8 mouse cellular contexts compared by ENCODE assay signal in genomic region chr6:48842111-48842842, GRCm38 (mm10). TPM values are rescaled to one million over a fixed set of nuclear protein-coding genes. Genes with fewer than 3 reads are reported as not detected.
DNase-seq lines count a peak whose midpoint lies in the region; ATAC-seq and TF ChIP-seq lines count a peak whose summit lies in the region.

No protein-coding gene starts in this region.

- H3K36me3 ChIP-seq in embryonic facial prominence, embryonic 14.5 days (ENCODE audit: control insufficient read depth, insufficient read depth, low read length) = peaks cover 31% of the 10 kb centered on the region
- H3K36me3 ChIP-seq in hindbrain, postnatal 0 days (ENCODE audit: insufficient read depth, low read length) = no peaks in the 10 kb centered on the region
- peaks cover 5% of the 10 kb centered on the region for H3K36me3 ChIP-seq in liver, embryonic 11.5 days (ENCODE audit: control insufficient read depth, insufficient read depth, low read length)
- H3K36me3 ChIP-seq in midbrain, embryonic 16.5 days (ENCODE audit: control insufficient read depth, insufficient read depth, low read length) = no peaks in the 10 kb centered on the region

- no peaks in the 10 kb centered on the region for H3K9me3 ChIP-seq in embryonic facial prominence, embryonic 14.5 days (ENCODE audit: control insufficient read depth, low read length)
- H3K9me3 ChIP-seq in hindbrain, postnatal 0 days (ENCODE audit: low read length) = no peaks in the 10 kb centered on the region
- no peaks in the 10 kb centered on the region for H3K9me3 ChIP-seq in liver, embryonic 11.5 days (ENCODE audit: control insufficient read depth, low read length)
- no peaks in the 10 kb centered on the region for H3K9me3 ChIP-seq in midbrain, embryonic 16.5 days (replicated peaks; ENCODE audit: control insufficient read depth, low read length, poor library complexity, severe bottlenecking)

- H3K4me3 ChIP-seq in embryonic facial prominence, embryonic 14.5 days (ENCODE audit: low read depth, low read length) = peak overlapping the region; percentile 47
- H3K4me3 ChIP-seq in hindbrain, postnatal 0 days (ENCODE audit: low read length) = no peak overlapping the region
- H3K4me3 ChIP-seq in liver, embryonic 11.5 days (ENCODE audit: low read depth, low read length) = peak overlapping the region; percentile 51
- H3K4me3 ChIP-seq in midbrain, embryonic 16.5 days (ENCODE audit: low read depth, low read length) = no peak overlapping the region

- H3K4me2 ChIP-seq in embryonic facial prominence, embryonic 14.5 days (ENCODE audit: low read depth, low read length) = peak overlapping the region; percentile 78
- H3K4me2 ChIP-seq in hindbrain, postnatal 0 days (ENCODE audit: low read depth, low read length) = peak overlapping the region; percentile 62; the same call in 1 of the 2 replicates
- peak overlapping the region; percentile 66 for H3K4me2 ChIP-seq in liver, embryonic 11.5 days
- H3K4me2 ChIP-seq in midbrain, embryonic 16.5 days (ENCODE audit: low read length) = peak overlapping the region; percentile 45; the same call in 1 of the 2 replicates

- H3K4me1 ChIP-seq in embryonic facial prominence, embryonic 14.5 days (ENCODE audit: control insufficient read depth, insufficient read depth, low read length) = peaks cover 32% of the 10 kb centered on the region
- peaks cover 11% of the 10 kb centered on the region for H3K4me1 ChIP-seq in hindbrain, postnatal 0 days (ENCODE audit: insufficient read depth, low read length)
- H3K4me1 ChIP-seq in liver, embryonic 11.5 days (replicated peaks; ENCODE audit: control insufficient read depth, insufficient read depth, low read length) = peaks cover 3% of the 10 kb centered on the region; the same call in 1 of the 2 replicates
- peaks cover 25% of the 10 kb centered on the region; the same call in 1 of the 2 replicates for H3K4me1 ChIP-seq in midbrain, embryonic 16.5 days (ENCODE audit: control insufficient read depth, insufficient read depth, low read length)

- no peak for ATAC-seq in embryonic facial prominence, embryonic 14.5 days (ENCODE audit: low read depth)
- no peak for ATAC-seq in hindbrain, postnatal 0 days
- no peak for ATAC-seq in liver, embryonic 11.5 days (replicated peaks; ENCODE audit: low FRiP score)
- ATAC-seq in midbrain, embryonic 16.5 days = no peak

- WGBS in embryonic facial prominence, embryonic 14.5 days = 67% methylated on average over 10 of the region's 11 CpGs
- WGBS in hindbrain, postnatal 0 days = 54% methylated on average over 11 of the region's 11 CpGs
- 70% methylated on average over 11 of the region's 11 CpGs for WGBS in liver, embryonic 11.5 days
- 81% methylated on average over 11 of the region's 11 CpGs for WGBS in midbrain, embryonic 16.5 days

- H3K27ac ChIP-seq in embryonic facial prominence, embryonic 14.5 days (replicated peaks; ENCODE audit: low read depth, low read length) = peak overlapping the region; percentile 87
- H3K27ac ChIP-seq in hindbrain, postnatal 0 days = no peak overlapping the region; the same call in 1 of the 2 replicates
- no peak overlapping the region for H3K27ac ChIP-seq in liver, embryonic 11.5 days (ENCODE audit: low read depth, low read length)
- no peak overlapping the region for H3K27ac ChIP-seq in midbrain, embryonic 16.5 days (ENCODE audit: low read length)

- peak; percentile 34 for DNase-seq in right cerebral cortex, postnatal 14 days
- no peak for DNase-seq in right cerebral cortex, postnatal 36 days (ENCODE audit: low spot score in 2 of 2)
- no peak for DNase-seq in embryonic facial prominence, embryonic 14.5 days (ENCODE audit: low spot score)
- no peak for DNase-seq in hindbrain, postnatal 0 days (ENCODE audit: low spot score)
- no peak for DNase-seq in liver, embryonic 11.5 days (ENCODE audit: low spot score)
- DNase-seq in frontal cortex, postnatal 10 days (ENCODE audit: low spot score in 2 of 2) = no peak
- DNase-seq in cerebellum, adult 8-10 months = no peak

- peak; percentile 27 for TF ChIP-seq CTCF in hindbrain, postnatal 0 days (IDR thresholded peaks at IDR 0.05; ENCODE audit: low read depth)

- no peaks in the 10 kb centered on the region for H3K27me3 ChIP-seq in embryonic facial prominence, embryonic 14.5 days (replicated peaks; ENCODE audit: control insufficient read depth, insufficient read depth, low read length)
- H3K27me3 ChIP-seq in hindbrain, postnatal 0 days (ENCODE audit: insufficient read depth, low read length) = no peaks in the 10 kb centered on the region
- H3K27me3 ChIP-seq in liver, embryonic 11.5 days (replicated peaks; ENCODE audit: control insufficient read depth, insufficient read depth, low read length) = no peaks in the 10 kb centered on the region
- no peaks in the 10 kb centered on the region for H3K27me3 ChIP-seq in midbrain, embryonic 16.5 days (ENCODE audit: control insufficient read depth, insufficient read depth, low read depth, low read length)

- H3K9ac ChIP-seq in embryonic facial prominence, embryonic 14.5 days (ENCODE audit: low read depth, low read length) = peak overlapping the region; percentile 74
- no peak overlapping the region for H3K9ac ChIP-seq in hindbrain, postnatal 0 days (replicated peaks; ENCODE audit: low read length)
- H3K9ac ChIP-seq in liver, embryonic 11.5 days (ENCODE audit: low read depth, low read length) = no peak overlapping the region
- no peak overlapping the region for H3K9ac ChIP-seq in midbrain, embryonic 16.5 days (ENCODE audit: low read depth, low read length)

RNA-seq across cellular contexts. Expression of gene Tmem176b, which starts 1.0 kb away (rescaled TPM):
- polyA plus RNA-seq in embryonic facial prominence, embryonic 14.5 days (2014; fragmentation: Nextera tagmentation; extraction: Ambion mirVana) = 244 and 254 TPM in 2 replicates
- total RNA-seq in hindbrain, postnatal 0 days (2014; rRNA removed) = 81.9 and 108 TPM in 2 replicates
- 148 and 152 TPM in 2 replicates for polyA plus RNA-seq in hindbrain, postnatal 0 days (2015; fragmentation: Nextera tagmentation; extraction: Ambion mirVana)
- polyA plus RNA-seq in liver, embryonic 11.5 days (2014; fragmentation: Nextera tagmentation; extraction: Ambion mirVana) = 105 and 118 TPM in 2 replicates
- 113 and 127 TPM in 2 replicates for polyA plus RNA-seq in midbrain, embryonic 16.5 days (2015; fragmentation: Nextera tagmentation; extraction: Ambion mirVana)

RNA-seq across cellular contexts. Expression of gene Tmem176a, which starts 1.6 kb away (rescaled TPM):
- 92.7 and 101 TPM in 2 replicates for polyA plus RNA-seq in embryonic facial prominence, embryonic 14.5 days (2014; fragmentation: Nextera tagmentation; extraction: Ambion mirVana)
- 27.2 and 45.4 TPM in 2 replicates for total RNA-seq in hindbrain, postnatal 0 days (2014; rRNA removed)
- 35.8 and 40.1 TPM in 2 replicates for polyA plus RNA-seq in hindbrain, postnatal 0 days (2015; fragmentation: Nextera tagmentation; extraction: Ambion mirVana)
- 56.6 and 66.1 TPM in 2 replicates for polyA plus RNA-seq in liver, embryonic 11.5 days (2014; fragmentation: Nextera tagmentation; extraction: Ambion mirVana)
- 17.9 and 19.7 TPM in 2 replicates for polyA plus RNA-seq in midbrain, embryonic 16.5 days (2015; fragmentation: Nextera tagmentation; extraction: Ambion mirVana)

RNA-seq across cellular contexts. Expression of gene Aoc1, which starts 30.4 kb away (rescaled TPM):
- 0.08 TPM in 1 of 2 replicates, not detected in the other for polyA plus RNA-seq in embryonic facial prominence, embryonic 14.5 days (2014; fragmentation: Nextera tagmentation; extraction: Ambion mirVana)
- 0.42 TPM in 1 of 2 replicates, not detected in the other for total RNA-seq in hindbrain, postnatal 0 days (2014; rRNA removed)
- 0.06 and 0.11 TPM in 2 replicates for polyA plus RNA-seq in hindbrain, postnatal 0 days (2015; fragmentation: Nextera tagmentation; extraction: Ambion mirVana)
- not detected in 2 replicates for polyA plus RNA-seq in liver, embryonic 11.5 days (2014; fragmentation: Nextera tagmentation; extraction: Ambion mirVana)
- 0.07 TPM in 1 of 2 replicates, not detected in the other for polyA plus RNA-seq in midbrain, embryonic 16.5 days (2015; fragmentation: Nextera tagmentation; extraction: Ambion mirVana)

Comparison
In these comparisons a context has a peak if more than half of its experiments do, and no peak if none do; other contexts are left out.
1. H3K4me3 ChIP-seq: peak in embryonic facial prominence, embryonic 14.5 days (single experiment) and liver, embryonic 11.5 days (single experiment); none in hindbrain, postnatal 0 days (single experiment) and midbrain, embryonic 16.5 days (single experiment).
2. Peak in every context shown above with its lines, with median percentiles within 50 percentile points of each other: H3K4me2 ChIP-seq.